Mouse (Mus musculus): ENCODE results near the gene Ica1. TPM values are rescaled to one million over a fixed set of nuclear protein-coding genes. Genes with fewer than 3 reads are reported as not detected.

Gene Ica1
- polyA plus RNA-seq, 1 experiment from 2014 or later = 16.0 TPM

- Histone ChIP-seq H3K4me3 (no peak overlapping the region), H3K27ac (replicated peaks) (peak overlapping the region; percentile 80), H3K9me3 (no peaks in the 10 kb centered on the region), H3K36me3 (replicated peaks) (no peaks in the 10 kb centered on the region), H3K4me1 (peaks cover 31% of the 10 kb centered on the region), H3K27me3 (replicated peaks; ENCODE audit: low read depth, poor library complexity, severe bottlenecking) (no peaks in the 10 kb centered on the region)
- DNase-seq (ENCODE audit: low spot score) = peak; percentile 29
- 64% methylated on average over 12 of the region's 12 CpGs for WGBS
These were observed 83.4 kb downstream of the Ica1 start for GRCm38 (mm10) chr6:8694636-8695514.

GRCm38 (mm10) chr6:8693926-8694635 lies 84.2 kb downstream of the Ica1 start:
- Histone ChIP-seq H3K27ac (replicated peaks) (peak overlapping the region; percentile 80), H3K9me3 (no peaks in the 10 kb centered on the region), H3K27me3 (replicated peaks; ENCODE audit: low read depth, poor library complexity, severe bottlenecking) (no peaks in the 10 kb centered on the region), H3K4me1 (peaks cover 31% of the 10 kb centered on the region), H3K4me3 (peak overlapping the region; percentile 20; the same call in 1 of the 2 replicates), H3K36me3 (replicated peaks) (no peaks in the 10 kb centered on the region)
- peak; percentile 79 for DNase-seq (ENCODE audit: low spot score)
- WGBS = 9% methylated on average over 10 of the region's 10 CpGs

GRCm38 (mm10) chr6:8693141-8693881 lies 85.0 kb downstream of the Ica1 start:
- Histone ChIP-seq H3K27ac (replicated peaks) (peak overlapping the region; percentile 80), H3K27me3 (replicated peaks; ENCODE audit: low read depth, poor library complexity, severe bottlenecking) (no peaks in the 10 kb centered on the region), H3K9me3 (no peaks in the 10 kb centered on the region), H3K36me3 (replicated peaks) (no peaks in the 10 kb centered on the region), H3K4me1 (peaks cover 31% of the 10 kb centered on the region), H3K4me3 (peak overlapping the region; percentile 20; the same call in 1 of the 2 replicates)
- 47% methylated on average over 11 of the region's 11 CpGs for WGBS
- peak; percentile 9 for DNase-seq (ENCODE audit: low spot score)

- H3K27ac ChIP-seq (replicated peaks) = no peak overlapping the region
- H3K4me1 ChIP-seq = peaks cover 31% of the 10 kb centered on the region
- H3K9me3 ChIP-seq = no peaks in the 10 kb centered on the region
- WGBS = 70% methylated on average over 2 of the region's 2 CpGs
- DNase-seq (ENCODE audit: low spot score) = no peak
- no peak overlapping the region for H3K4me3 ChIP-seq
- no peaks in the 10 kb centered on the region for H3K36me3 ChIP-seq (replicated peaks)
- H3K27me3 ChIP-seq (replicated peaks; ENCODE audit: low read depth, poor library complexity, severe bottlenecking) = no peaks in the 10 kb centered on the region
These were observed 86.9 kb downstream of the Ica1 start for GRCm38 (mm10) chr6:8691199-8691975.

- no peak for DNase-seq (ENCODE audit: low spot score)
- H3K27me3 ChIP-seq (replicated peaks; ENCODE audit: low read depth, poor library complexity, severe bottlenecking) = no peaks in the 10 kb centered on the region
- WGBS = 57% methylated on average over 3 of the region's 3 CpGs
- H3K4me3 ChIP-seq = no peak overlapping the region
- no peak overlapping the region for H3K27ac ChIP-seq (replicated peaks)
- H3K36me3 ChIP-seq (replicated peaks) = no peaks in the 10 kb centered on the region
- H3K4me1 ChIP-seq = peaks cover 31% of the 10 kb centered on the region
- H3K9me3 ChIP-seq = no peaks in the 10 kb centered on the region
These were observed 87.8 kb downstream of the Ica1 start for GRCm38 (mm10) chr6:8690441-8690840.

GRCm38 (mm10) chr6:8686678-8687580 lies 91.4 kb downstream of the Ica1 start:
- Histone ChIP-seq H3K36me3 (replicated peaks) (no peaks in the 10 kb centered on the region), H3K27me3 (replicated peaks; ENCODE audit: low read depth, poor library complexity, severe bottlenecking) (no peaks in the 10 kb centered on the region), H3K4me3 (no peak overlapping the region), H3K4me1 (peaks cover 5% of the 10 kb centered on the region; the same call in 1 of the 2 replicates), H3K9me3 (no peaks in the 10 kb centered on the region), H3K27ac (replicated peaks) (no peak overlapping the region)
- WGBS = 89% methylated on average over 14 of the region's 14 CpGs
- DNase-seq (ENCODE audit: low spot score) = no peak

GRCm38 (mm10) chr6:8683379-8683778 lies 94.9 kb downstream of the Ica1 start:
- no peak overlapping the region for H3K4me3 ChIP-seq
- no peaks in the 10 kb centered on the region for H3K4me1 ChIP-seq
- 93% methylated on average over 10 of the region's 10 CpGs for WGBS
- H3K9me3 ChIP-seq = no peaks in the 10 kb centered on the region
- no peaks in the 10 kb centered on the region for H3K27me3 ChIP-seq (replicated peaks; ENCODE audit: low read depth, poor library complexity, severe bottlenecking)
- H3K27ac ChIP-seq (replicated peaks) = no peak overlapping the region
- DNase-seq (ENCODE audit: low spot score) = no peak
- no peaks in the 10 kb centered on the region for H3K36me3 ChIP-seq (replicated peaks)

- Histone ChIP-seq H3K4me1 (no peaks in the 10 kb centered on the region), H3K9me3 (no peaks in the 10 kb centered on the region), H3K27me3 (replicated peaks; ENCODE audit: low read depth, poor library complexity, severe bottlenecking) (no peaks in the 10 kb centered on the region), H3K36me3 (replicated peaks) (no peaks in the 10 kb centered on the region), H3K27ac (replicated peaks) (no peak overlapping the region), H3K4me3 (no peak overlapping the region)
- no peak for DNase-seq (ENCODE audit: low spot score)
- 90% methylated on average over 8 of the region's 8 CpGs for WGBS
These were observed 97.4 kb downstream of the Ica1 start for GRCm38 (mm10) chr6:8680931-8681330.

GRCm38 (mm10) chr6:8673013-8673412 lies 105.3 kb downstream of the Ica1 start:
- Histone ChIP-seq H3K4me1 (no peaks in the 10 kb centered on the region), H3K9me3 (no peaks in the 10 kb centered on the region), H3K27me3 (replicated peaks; ENCODE audit: low read depth, poor library complexity, severe bottlenecking) (no peaks in the 10 kb centered on the region), H3K4me3 (no peak overlapping the region), H3K27ac (replicated peaks) (no peak overlapping the region), H3K36me3 (replicated peaks) (no peaks in the 10 kb centered on the region)
- no peak for DNase-seq (ENCODE audit: low spot score)
- 87% methylated on average over 4 of the region's 4 CpGs for WGBS

- 84% methylated on average over 4 of the region's 4 CpGs for WGBS
- Histone ChIP-seq H3K4me3 (no peak overlapping the region), H3K9me3 (no peaks in the 10 kb centered on the region), H3K27me3 (replicated peaks; ENCODE audit: low read depth, poor library complexity, severe bottlenecking) (no peaks in the 10 kb centered on the region), H3K4me1 (peaks cover 9% of the 10 kb centered on the region), H3K27ac (replicated peaks) (no peak overlapping the region), H3K36me3 (replicated peaks) (no peaks in the 10 kb centered on the region)
- DNase-seq (ENCODE audit: low spot score) = no peak
These were observed 108.9 kb downstream of the Ica1 start for GRCm38 (mm10) chr6:8669343-8669742.
